Mouse (Mus musculus): ENCODE results near the gene Adgrv1.
A peak's percentile ranks its signal among the peaks of the same experiment; 100 is the strongest.
"Not testable (repeated sequence)": the region's sequence is repeated elsewhere in the genome, so short reads cannot be mapped to it uniquely, and the experiment has no call there.

Gene Adgrv1

DNA sequence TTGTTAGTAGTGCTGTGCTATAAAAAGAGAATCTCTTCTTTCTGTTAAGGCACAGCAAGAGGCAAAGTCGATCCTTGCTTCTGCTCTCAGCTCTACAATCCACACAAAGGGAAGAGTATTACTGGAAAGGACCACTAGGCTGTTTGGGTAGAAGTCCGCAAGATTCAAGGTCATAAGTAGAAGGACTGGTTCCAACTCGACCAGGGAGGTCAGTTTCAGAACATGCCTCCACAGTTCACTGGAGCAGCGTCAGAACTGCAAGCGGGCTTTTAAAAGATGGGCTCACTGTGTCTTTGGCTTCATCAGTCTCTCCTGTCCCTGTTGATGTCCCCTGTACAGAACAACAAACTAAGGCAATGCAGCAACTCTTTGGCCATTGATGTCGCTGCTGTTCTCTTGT is 363.9 kb downstream of the Adgrv1 start:
- DNase-seq (ENCODE audit: extremely low read depth, low read depth, low spot score) = no peak

- not testable (repeated sequence) for DNase-seq (ENCODE audit: extremely low read depth, low read depth, low spot score)
Measured at GRCm38 (mm10) chr13:81267489-81267888, 365.5 kb downstream of the Adgrv1 start.

- no peak for DNase-seq (ENCODE audit: extremely low read depth, low read depth, low spot score)
Measured at GRCm38 (mm10) chr13:81264465-81264864, 368.5 kb downstream of the Adgrv1 start.

- DNase-seq (ENCODE audit: extremely low read depth, low read depth, low spot score) = no peak
Measured at GRCm38 (mm10) chr13:81241181-81241580, 391.8 kb downstream of the Adgrv1 start.

- DNase-seq (ENCODE audit: extremely low read depth, low read depth, low spot score) = no peak
Measured at GRCm38 (mm10) chr13:81239836-81240235, 393.1 kb downstream of the Adgrv1 start.

GRCm38 (mm10) chr13:81239427-81239826 is 393.5 kb downstream of the Adgrv1 start:
- no peak for DNase-seq (ENCODE audit: extremely low read depth, low read depth, low spot score)

DNA sequence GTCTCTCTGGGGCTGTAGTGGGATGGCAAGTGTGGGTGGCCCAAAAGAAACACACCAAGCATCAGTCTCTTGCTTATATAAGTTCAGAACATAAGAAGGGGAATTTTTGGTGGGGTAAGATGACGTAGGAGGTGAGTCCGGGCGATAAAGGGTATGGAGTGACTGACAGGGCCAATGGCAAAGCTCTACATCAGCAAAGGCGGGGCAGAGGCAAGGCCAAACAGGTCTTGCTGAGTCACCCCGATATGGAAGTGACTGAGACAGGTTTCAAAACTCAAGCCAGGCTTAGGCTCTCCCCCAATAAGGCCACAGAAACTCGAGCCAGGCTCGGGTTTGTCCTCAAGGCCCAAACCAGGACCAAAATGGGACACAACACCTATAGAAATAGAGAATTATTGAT is 394.1 kb downstream of the Adgrv1 start:
- no peak for DNase-seq (ENCODE audit: extremely low read depth, low read depth, low spot score)

GRCm38 (mm10) chr13:81237947-81238346 is 395.0 kb downstream of the Adgrv1 start:
- DNase-seq (ENCODE audit: extremely low read depth, low read depth, low spot score) = no peak

DNA sequence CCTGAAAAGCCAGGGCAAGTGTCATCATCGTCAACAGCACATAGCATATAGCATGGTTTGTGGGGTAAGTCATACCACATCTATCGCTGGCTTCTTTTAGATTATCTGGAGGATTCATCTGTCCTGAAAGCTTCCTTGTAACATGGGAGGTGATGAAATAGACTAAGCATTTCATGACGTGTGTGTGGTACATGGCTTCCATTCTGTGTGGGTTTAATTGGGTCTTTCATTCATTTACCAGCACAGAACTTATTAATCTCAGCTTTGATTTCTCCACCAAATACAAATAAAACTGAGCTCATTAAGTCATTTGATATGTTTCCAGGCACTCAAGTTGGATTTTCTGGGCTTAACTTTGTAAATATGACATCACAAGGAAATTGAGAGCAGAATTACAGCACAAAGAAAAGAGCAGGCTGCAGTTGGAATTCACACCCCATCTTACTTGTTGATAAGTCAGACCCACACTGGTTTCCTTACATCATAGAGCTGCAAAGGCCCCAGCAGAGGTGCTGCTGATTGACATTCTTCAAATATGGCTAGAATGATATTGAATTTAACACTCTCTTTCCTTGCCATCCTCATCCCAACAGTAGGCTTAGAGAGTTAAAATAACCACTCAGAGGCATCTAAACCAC is 396.1 kb downstream of the Adgrv1 start:
- DNase-seq (ENCODE audit: extremely low read depth, low read depth, low spot score) = peak; percentile 16

GRCm38 (mm10) chr13:81234031-81234430 is 398.9 kb downstream of the Adgrv1 start:
- DNase-seq (ENCODE audit: extremely low read depth, low read depth, low spot score) = no peak

- no peak for DNase-seq (ENCODE audit: extremely low read depth, low read depth, low spot score)
Measured at GRCm38 (mm10) chr13:81232839-81233238, 400.1 kb downstream of the Adgrv1 start.

GRCm38 (mm10) chr13:81230161-81230560 is 402.8 kb downstream of the Adgrv1 start:
- no peak for DNase-seq (ENCODE audit: extremely low read depth, low read depth, low spot score)

DNA sequence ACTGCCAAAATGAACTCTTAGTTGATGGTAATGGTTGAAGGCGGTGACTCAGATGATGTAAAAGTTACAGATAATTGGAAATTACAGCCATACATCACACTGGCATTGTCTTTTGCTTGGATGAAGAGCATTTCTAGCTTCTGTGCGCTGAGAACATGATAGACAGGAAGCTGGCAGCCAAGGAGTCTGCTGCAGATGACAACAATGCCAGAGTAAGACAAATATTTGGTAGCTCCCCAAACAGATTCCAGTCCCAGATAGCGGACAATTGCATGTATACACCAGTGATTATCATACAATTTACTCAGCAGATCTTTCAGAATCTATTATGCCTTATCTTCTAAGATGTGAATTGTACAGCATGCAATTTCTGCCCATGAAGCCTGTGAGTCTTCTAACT is 409.2 kb downstream of the Adgrv1 start:
- DNase-seq (ENCODE audit: extremely low read depth, low read depth, low spot score) = no peak

DNA sequence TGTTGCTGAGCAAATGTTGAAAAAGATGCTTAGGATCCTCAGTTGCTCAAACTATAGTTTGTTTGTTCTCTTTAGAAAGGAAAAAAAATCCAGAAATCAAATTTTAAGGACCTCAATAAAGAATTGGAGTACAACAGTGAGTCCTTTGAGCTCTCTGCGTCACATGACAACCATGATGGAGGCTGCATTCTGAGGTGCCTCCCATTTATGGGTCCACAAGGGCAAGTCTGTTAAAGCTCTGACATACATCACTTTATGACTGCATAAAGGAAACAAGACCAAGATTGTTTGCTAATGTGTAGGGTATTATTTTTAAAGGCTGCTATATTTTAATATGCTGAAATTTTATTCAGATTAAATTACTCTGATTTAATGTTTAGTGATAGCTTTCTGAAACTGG is 410.6 kb downstream of the Adgrv1 start:
- DNase-seq (ENCODE audit: extremely low read depth, low read depth, low spot score) = no peak

- DNase-seq (ENCODE audit: extremely low read depth, low read depth, low spot score) = no peak
Measured at GRCm38 (mm10) chr13:81211436-81211835, 421.5 kb downstream of the Adgrv1 start.

DNA sequence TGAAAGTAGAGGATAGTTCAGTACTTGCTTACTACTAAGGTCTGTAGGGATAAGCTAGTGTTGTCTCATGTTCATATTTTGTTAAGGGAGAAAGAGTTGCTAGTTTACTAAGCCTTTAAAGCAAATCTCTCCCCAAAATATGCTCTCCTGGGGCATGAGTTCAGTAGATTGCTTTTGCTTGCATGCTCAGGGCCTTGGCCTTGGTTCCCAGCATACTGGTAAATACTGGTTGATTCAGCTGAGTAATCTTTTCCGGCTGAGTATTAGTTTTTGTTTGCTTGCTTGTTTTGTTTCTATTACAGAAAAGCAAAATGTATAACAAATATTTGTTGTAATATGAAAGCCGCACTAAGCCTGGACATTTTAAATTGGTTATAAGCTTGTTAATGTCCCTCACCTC is 422.4 kb downstream of the Adgrv1 start:
- DNase-seq (ENCODE audit: extremely low read depth, low read depth, low spot score) = no peak

GRCm38 (mm10) chr13:81209815-81210214 is 423.1 kb downstream of the Adgrv1 start:
- DNase-seq (ENCODE audit: extremely low read depth, low read depth, low spot score) = no peak

GRCm38 (mm10) chr13:81208106-81208613 is 424.8 kb downstream of the Adgrv1 start:
- DNase-seq (ENCODE audit: extremely low read depth, low read depth, low spot score) = no peak

GRCm38 (mm10) chr13:81181966-81182908 is 450.7 kb downstream of the Adgrv1 start:
- DNase-seq (ENCODE audit: extremely low read depth, low read depth, low spot score) = no peak

DNA sequence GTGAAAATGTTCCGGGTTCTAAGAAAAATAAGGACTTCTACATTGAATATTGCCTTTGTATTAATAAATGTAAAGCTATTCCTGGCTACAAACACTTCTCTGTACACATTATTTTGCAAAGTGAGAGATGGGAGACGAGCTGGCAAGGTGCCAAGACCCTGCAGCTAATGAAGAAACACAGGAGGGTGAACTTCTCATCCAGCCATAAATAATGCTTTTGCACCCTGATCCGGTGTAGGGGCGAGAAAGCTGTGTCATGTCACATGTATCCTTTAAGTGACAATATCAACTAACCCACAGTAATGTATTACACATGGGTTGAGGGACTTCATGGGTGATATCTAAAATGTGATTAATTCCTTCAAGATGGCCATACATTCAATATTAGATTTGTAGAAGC is 451.5 kb downstream of the Adgrv1 start:
- DNase-seq (ENCODE audit: extremely low read depth, low read depth, low spot score) = no peak

GRCm38 (mm10) chr13:81176820-81177219 is 456.1 kb downstream of the Adgrv1 start:
- DNase-seq (ENCODE audit: extremely low read depth, low read depth, low spot score) = no peak

DNA sequence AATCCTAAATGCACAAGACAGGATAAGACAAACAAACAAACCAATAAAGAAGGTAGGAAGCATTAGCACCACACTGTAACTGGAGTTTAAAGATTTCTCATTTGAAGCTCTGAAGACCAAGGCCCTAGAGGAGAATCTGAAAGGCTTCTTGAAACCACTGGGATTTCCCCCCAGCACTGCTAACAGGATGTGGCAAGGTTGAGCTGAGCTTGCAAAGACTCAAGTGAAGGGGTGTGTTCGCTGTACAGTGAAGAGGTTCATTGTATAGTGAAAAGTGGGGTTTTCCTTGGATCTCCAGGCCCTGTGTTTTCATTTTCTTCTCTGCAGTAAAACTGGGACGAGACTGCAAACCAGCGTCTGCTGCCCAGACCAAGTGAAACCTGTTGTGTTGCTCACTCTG is 456.9 kb downstream of the Adgrv1 start:
- no peak for DNase-seq (ENCODE audit: extremely low read depth, low read depth, low spot score)

All from fat pad, adult 2 months (tissue).